Mouse (Mus musculus) kidney, postnatal 36 days (tissue): ENCODE measurements around the gene Lrrc29.

ENCODE experiments used
- DNase-seq, 2 experiments: peaks; one replicate each; pipeline ENCODE4 v3.0.0; 2021 to 2022; ENCODE audit warnings: mixed read lengths in 2 of 2

Lrrc29 gene

GRCm38 (mm10) chr8:105263244-105263912 lies 62.7 kb downstream of the Lrrc29 start:
- no peak for DNase-seq
